Mouse (Mus musculus) fat pad, adult 2 months (tissue): Measurements from ENCODE around the gene Cog7.

Experiments used
- DNase-seq: peaks from one replicate; pipeline ENCODE4 v3.0.0-alpha.2; 2011; ENCODE audit warnings: low read depth, low spot score; ENCODE audit errors: extremely low read depth

Cog7 gene

GRCm38 (mm10) chr7:121954891-121955669 is 26.4 kb downstream of the Cog7 start:
- no peak for DNase-seq

GRCm38 (mm10) chr7:121947513-121947912 is 34.0 kb downstream of the Cog7 start:
- DNase-seq, result no peak

GRCm38 (mm10) chr7:121946196-121946595 is 35.3 kb downstream of the Cog7 start:
- no peak for DNase-seq

- no peak for DNase-seq
These were observed 39.1 kb downstream of the Cog7 start for GRCm38 (mm10) chr7:121942371-121942770.

- DNase-seq, result no peak
These were observed 39.9 kb downstream of the Cog7 start for GRCm38 (mm10) chr7:121941640-121942039.

GRCm38 (mm10) chr7:121941016-121941415 is 40.5 kb downstream of the Cog7 start:
- DNase-seq, result no peak

DNA sequence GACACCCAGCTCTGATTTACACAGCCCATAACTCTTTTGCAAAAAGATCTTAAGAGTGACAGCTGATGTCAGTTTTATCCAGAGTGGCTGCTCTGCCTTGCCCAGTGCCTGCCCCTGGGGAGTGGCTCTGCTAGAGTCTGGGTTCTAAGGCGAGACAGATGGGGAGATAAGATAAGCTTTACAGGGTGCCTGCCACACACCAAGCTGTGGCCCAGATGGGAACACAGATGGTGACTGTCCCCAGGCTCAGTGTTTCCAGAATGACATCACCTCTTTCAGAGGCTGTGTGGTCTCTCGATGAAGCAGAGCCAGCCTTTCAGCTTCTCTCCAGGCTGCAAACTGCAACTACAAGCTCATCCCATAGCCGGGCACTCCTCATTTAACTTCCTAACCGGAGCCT is 41.8 kb downstream of the Cog7 start:
- DNase-seq, result no peak

- DNase-seq, result no peak
These were observed 42.3 kb downstream of the Cog7 start for GRCm38 (mm10) chr7:121939244-121939643.

DNA sequence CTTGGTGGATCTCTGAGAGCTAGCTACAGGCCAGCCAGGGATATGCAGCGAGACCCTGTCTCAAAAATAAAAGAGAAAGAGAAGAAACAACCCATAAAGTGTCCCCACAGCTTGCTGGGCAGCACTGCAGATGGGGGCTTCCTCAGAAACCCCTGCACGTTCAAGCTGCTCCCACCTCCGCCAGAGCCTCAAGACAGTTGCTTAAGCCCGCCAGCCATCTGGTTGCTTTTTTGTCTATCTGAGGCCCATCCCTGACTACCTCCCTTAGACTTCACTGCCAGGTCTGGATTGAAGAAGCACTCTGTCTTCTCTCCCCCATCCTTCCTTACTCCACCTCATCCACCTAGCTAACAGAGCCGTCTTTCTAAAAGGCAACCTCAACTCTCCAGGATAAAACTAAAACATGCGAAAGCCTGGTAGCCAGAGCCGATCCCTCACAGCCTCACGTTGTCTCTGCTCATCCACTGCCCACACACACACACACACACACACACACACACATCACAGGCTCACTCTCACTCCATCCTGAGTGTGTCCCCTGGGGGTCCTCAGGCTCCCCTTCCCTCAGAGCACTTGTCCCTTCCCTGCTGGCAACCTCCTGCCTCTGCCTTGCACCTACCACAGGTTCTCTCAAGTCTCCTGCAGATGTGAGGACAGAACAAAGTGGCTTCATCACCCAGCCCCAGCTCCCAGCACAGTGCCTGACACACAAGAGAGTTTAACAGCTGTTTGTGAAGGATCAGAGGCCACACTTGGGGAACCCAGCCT is 43.2 kb downstream of the Cog7 start:
- no peak for DNase-seq

DNA sequence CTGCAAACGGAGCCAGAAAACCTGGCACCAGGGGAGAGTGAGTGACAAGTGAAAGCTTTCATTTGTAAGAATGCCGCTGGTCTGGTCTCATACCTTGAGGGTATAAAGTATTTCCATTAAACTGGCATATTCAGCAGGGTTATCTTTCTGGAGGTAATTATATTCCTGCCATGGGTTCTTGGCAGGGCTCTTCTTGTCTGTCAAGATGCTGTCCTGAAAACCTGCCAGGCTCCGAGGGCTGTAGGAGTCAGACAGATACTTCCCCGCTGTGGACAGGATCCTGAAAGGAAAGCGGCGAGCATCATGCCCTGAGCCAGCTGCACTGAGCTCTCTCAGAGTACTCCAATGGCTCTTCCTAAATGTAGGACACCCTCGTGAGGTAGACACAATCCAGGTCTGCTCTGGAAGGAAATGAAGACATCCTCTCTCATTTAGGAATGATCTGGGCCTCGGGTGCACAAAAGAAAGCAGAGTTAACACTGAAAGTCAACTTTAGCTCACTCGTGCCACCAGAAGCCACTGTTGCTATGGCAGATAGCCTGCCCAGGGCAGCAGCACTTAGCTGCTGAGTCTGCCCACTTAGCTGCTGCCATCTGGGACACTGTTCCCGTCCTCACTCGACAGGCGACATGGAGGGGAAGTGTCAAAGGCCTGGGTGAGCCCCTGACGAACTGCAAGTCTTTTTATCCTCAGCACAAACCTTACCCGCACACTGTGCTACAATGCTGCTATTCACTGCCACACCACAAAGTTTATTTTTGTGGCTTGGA is 44.5 kb downstream of the Cog7 start:
- no peak for DNase-seq

- peak; percentile 43 for DNase-seq
These were observed 45.4 kb downstream of the Cog7 start for GRCm38 (mm10) chr7:121935906-121936794.

DNA sequence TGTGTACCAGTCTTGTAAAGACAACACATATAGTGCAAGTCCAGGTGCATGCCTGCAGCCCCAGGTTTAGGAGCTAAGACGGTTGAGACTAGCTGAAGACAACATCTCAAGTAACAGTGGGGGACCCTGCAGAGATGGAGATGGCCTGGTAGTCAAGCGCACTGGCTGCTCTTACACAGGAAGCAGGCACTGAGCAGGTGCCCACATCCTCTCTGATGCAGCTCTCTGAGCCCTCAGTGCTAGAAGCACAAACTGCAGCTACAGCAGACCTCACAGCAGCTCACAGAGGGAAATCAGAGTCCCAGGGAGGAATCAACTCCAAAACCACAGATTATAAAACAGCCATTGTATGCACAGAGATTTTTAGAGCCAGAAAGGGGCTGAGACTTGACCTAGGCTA is 47.2 kb downstream of the Cog7 start:
- DNase-seq, result no peak

DNA sequence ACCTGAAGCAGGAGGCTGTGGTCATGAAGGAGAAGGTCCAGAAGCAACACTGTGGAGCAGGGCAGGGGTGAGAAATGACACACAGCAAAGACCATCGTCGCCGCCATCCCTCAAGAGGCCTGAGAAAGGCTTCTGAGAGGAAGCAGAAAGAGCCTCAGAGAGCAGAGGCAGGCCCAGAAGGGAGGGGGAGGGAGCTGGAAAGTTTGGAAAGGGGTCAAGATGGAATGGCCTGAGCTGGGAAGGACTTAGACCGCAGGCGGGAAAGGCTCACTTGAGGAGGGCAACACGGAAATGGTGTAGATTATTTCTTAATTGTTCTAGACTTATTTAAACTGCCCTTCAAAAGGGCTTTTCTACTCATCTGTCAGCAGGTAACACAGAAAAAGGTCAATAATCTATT is 47.8 kb downstream of the Cog7 start:
- DNase-seq, result no peak

DNA sequence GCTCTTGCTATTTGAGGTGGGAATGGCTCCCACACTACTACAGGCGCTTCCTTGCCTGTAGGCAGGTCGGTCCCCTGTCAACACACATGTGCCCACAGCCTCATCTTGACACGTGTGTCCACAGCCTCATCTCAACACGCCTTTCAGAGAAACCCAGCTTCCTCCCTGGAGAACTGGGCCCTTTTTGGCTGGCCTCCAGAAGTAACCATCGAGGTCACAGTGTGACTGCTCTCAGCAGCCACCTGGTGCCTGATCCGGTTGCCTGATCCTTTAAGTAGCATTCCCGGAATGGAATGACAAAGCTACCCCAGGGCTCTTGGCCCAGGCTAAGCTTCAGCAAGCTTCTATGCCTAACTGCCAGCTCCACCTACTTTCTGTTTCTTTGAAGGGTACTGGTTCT is 50.3 kb downstream of the Cog7 start:
- DNase-seq, result peak; percentile 76

- DNase-seq, result no peak
These were observed 53.6 kb downstream of the Cog7 start for GRCm38 (mm10) chr7:121927882-121928281.

DNA sequence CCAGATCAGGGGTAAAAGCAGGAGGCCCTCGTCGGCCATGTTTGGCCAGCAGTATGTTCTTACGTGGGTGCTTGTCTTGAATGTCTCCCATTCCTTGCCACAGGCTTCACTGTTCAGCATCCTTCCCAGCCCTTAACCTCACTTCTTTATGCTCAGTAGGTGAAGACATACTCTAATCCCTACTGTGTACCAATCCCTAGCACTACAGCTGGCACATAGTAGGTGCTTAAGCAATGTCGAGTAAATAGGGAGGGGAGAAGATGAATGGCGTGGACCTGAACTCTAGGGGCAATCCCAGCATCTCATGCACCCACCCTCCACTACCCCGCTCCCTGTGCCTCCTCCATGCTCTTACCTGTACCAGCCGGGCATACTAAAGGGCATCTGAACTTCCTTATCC is 57.1 kb downstream of the Cog7 start:
- no peak for DNase-seq

DNA sequence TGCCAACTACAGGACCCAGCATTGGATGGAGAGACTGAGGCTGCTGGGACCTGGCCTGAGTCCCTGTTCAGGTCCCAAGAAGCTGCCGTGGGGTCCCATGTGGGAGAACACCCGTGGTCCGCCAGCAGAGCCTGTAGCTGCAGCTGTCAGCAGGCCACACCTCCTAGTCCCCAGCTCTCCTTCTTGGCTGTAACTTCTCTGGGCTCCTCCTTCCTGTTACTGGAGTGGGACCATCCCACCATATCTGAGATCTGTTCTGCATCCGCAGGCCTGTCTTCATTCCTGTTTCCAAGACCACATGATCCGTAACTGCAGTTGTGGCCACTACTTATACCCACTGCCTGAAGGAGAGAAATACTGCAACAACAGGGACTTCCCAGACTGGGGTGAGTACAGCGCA is 67.6 kb downstream of the Cog7 start:
- DNase-seq, result no peak

GRCm38 (mm10) chr7:121912250-121912649 is 69.3 kb downstream of the Cog7 start:
- no peak for DNase-seq

DNA sequence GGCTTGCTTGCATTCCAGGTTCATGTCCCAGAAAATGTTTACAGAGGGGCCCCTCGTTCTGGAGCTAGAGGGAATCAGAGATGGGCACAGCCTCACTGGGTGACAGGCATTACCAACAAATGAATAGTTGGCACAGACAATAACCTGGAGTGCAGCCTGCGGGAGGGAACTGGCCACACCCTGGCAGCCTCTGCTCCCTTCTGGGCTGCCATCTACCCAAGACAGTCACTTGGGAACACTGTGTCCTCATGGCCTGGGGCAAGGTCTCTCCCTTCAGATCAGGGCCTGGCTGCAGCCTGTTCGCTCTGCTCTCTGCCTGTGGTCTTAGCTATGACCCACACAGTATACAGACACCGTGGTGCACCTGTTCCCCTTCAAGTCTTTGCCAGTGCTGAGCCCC is 74.6 kb downstream of the Cog7 start:
- DNase-seq, result no peak

DNA sequence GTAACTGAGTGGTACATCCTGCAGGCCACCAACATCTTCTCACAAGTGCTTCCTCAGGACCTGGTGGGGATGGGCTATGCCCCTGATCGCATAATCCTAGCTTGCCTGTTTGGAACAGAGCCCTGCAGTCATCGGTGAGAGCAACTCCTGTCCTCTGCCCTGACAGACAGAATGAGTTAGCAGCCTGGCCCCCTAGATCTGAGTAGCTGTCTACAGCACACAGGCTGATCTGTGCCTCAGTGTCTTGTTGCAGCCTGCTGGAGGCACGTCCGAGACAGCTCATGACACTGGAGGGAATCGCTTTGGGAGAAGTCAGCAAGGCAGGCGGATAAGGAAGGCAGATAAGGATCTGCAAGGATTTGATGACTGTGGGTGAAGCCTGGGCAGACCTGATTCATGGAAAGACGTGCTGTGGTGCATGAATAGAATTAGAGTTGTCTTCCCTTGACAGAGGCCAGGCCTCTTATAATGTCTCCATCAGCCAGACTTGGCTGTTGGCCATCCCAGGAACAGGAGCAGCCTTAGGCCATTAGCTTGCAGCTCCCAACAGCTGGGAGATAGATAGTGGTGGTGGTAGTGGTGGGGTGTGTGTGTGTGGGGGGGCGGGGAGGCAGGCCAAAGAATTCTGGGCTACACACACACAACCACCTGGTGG is 78.6 kb downstream of the Cog7 start:
- DNase-seq, result no peak
